Mouse (Mus musculus) kidney, adult 2 months (tissue): ENCODE measurements around the gene Scn7a.

Source experiments
- CTCF ChIP-seq: fragments of 200-500 bp; conservative IDR thresholded peaks from 2 replicates; pipeline ENCODE4 v1.5.1; 2011; ENCODE audit warnings: low read depth, mild to moderate bottlenecking, control low read depth, low read length, moderate library complexity, mixed read lengths; ENCODE audit not compliant: insufficient read depth, insufficient read length
- POLR2A ChIP-seq: fragments of 200-500 bp; IDR thresholded peaks from one replicate; pipeline ENCODE4 v1.6.1; 2011; ENCODE audit warnings: low read depth, low read length, control low read depth

DNA sequence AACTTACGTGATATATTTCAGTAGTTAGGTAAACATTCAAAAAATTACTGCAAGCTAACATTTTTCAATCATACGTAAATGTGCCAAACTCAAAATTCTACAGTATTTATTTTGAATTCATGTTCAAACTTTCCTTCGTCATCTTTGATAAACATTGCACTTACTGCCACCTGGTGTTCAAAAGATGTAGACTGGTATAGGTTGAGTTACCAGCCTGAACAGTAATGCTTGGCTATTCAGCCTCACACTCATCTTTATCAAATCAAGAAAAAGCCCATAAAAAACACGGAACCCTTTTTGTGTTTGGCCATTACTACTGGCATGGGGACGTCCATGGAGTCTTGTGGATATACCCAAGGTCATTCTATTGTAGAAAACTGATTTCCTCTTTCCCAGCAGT lies 140.3 kb downstream of the Scn7a start:
- TF ChIP-seq POLR2A (no peak), CTCF (no peak)
